Mouse (Mus musculus) v-Abl transformed pro-B cells (cell line): Measurements from ENCODE around the gene Pcsk5.

ENCODE experiments used
- in situ Hi-C, 2 experiments: fragments of 400-800 bp; cut with MboI; formaldehyde crosslinking; loops; one replicate each; pipeline ENCODE4 v1.15.1; 2025; ENCODE audit not compliant: unreplicated experiment in 2 of 2

The Pcsk5 gene

GRCm38 (mm10) chr19:17813449-17813990, 23.9 kb downstream of the Pcsk5 start:
- in situ Hi-C loops: no loop called here

DNA sequence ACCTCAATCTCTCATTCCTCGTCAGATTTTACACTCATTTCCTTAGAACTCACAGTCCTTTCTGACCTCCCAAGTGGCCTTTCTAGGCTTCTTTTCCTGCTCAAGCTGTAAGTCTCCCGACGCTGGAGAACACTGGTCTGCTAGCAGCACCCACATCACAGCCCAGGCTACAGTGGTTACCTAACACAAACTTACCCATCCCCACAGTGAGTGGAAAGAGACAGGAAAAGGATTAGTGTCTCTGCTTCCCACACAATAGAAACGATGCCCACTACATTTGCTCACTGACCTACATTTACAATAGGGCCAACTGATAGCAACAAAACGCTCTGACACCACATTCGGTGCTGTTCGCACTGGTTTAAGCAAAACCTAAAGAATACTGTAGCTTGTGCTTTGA, 24.8 kb downstream of the Pcsk5 start:
- in situ Hi-C loops: no loop called here

- in situ Hi-C loops: no loop called here
Observed at GRCm38 (mm10) chr19:17806626-17807025, 30.8 kb downstream of the Pcsk5 start.

GRCm38 (mm10) chr19:17800798-17801197, 36.6 kb downstream of the Pcsk5 start:
- in situ Hi-C loops: no loop called here

DNA sequence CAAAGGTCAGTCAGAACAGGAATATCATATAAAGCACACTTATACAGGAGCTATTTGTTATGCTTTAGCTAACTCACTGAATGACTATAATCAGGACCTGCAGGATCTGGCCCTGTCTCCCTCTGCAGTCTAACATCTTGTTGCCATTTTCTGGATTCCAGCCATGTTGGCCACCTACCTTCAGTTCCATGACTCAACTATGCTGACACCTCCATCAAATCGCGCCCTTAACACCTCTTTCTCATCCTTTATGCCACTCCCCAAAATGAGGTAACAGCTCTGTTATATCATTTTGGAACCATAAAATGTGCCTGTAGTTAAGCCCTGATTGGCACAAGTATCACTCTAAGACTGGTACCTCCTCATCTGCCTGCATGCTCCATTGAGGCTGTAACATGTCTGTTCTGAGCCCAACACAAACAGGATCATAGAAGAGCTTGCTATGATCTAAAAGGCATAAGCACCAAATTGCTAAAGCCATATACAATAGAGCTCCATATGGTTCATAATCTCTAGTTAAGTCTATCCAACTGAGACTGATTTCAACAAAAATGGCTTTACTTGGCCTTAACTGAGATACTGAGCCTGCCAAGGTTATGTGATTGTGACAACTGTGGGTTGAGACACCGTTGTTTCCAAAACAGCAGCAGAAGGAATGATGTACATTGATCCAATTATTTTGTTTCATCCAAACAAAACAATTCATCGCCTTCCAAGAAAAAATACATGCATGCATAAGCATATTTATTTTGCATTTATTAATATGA, 37.8 kb downstream of the Pcsk5 start:
- in situ Hi-C loops: no loop called here

GRCm38 (mm10) chr19:17793457-17793856, 44.0 kb downstream of the Pcsk5 start:
- in situ Hi-C loops: no loop called here

DNA sequence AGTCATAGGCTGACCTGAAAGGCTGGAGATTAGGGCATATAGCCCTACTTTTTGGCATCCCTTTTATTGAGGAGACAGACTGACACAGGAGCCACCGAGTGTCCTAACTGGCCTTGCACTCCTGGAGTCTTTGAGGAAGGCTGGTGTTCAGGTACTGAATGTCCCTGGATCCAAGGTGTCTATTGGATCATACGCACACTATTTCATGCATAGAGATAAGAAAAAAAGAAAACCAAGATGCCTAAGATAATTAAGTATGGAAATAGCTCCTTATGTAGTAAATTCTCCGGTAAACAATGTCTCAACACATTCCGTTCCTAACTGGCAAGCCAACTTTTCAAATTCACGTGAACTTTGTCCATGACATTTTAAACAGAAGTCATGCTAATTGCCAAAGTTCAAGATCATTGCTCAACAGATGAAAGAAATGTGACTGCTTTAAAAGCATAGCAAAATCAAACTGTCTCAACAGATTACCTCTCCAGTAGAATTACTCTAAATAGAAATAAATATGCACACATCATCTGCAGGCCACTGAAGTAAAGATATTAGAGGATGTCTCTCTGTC, 45.9 kb downstream of the Pcsk5 start:
- in situ Hi-C loops: no loop called here

- in situ Hi-C loops: no loop called here
Observed at GRCm38 (mm10) chr19:17788617-17789317, 48.7 kb downstream of the Pcsk5 start.

GRCm38 (mm10) chr19:17786744-17787143, 50.7 kb downstream of the Pcsk5 start:
- in situ Hi-C loops: no loop called here

DNA sequence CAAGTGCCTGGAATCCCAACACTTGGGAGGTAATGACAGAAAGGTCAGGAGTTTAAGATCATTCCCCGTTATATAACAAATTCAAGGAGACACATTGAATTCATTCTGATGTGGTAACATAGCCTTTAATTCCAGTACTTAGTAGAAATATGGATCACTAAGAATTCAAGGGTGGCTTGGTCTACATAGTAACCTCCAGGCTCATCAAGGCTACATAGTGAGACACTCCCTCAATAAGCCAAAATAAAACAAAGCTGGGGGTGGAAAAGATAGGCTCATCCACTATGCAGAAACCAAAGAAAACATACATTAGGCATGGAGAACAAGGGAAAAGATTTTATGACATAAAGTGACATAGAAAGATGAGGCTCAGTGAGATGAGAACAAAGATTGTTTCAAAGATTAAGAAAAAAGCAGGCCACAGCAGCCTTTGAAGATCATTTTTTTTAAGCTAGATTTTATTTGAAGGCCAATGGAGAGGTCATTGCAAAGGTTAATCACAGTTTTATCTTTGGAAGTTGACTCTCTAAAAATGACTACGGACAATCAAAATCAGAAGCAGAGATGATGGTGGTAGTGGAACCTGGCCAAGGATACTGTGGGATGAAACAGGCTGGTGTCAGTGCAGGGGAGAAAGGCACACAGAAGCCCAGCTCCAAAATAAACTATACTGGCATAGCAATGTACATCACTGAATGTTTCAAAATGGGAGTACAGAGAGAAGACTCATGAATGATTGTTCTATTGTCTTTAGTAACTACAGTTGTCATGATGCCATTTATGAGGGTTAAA, 52.8 kb downstream of the Pcsk5 start:
- in situ Hi-C loops: no loop called here

DNA sequence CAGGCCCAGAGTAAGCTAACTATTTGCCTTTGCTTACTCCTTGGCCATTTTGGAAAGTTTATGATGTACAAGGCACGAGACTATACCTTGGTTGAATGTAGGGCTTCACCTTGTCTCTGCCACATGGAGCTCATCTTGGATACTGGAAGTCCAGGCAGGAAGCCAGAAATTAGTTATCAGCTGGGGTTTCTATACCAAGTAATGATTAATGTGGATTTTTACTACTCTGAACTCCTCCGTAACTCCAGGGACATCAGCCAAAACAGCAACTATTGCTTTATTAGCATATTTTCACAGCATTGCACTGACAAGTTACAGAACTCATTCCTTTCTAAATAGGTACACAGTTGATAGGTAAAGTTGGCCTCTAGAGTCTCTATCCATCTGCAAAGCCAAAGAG, 54.2 kb downstream of the Pcsk5 start:
- in situ Hi-C loops: no loop called here

- in situ Hi-C loops: no loop called here
Observed at GRCm38 (mm10) chr19:17781323-17781722, 56.1 kb downstream of the Pcsk5 start.

GRCm38 (mm10) chr19:17775943-17776342, 61.5 kb downstream of the Pcsk5 start:
- in situ Hi-C loops: no loop called here

DNA sequence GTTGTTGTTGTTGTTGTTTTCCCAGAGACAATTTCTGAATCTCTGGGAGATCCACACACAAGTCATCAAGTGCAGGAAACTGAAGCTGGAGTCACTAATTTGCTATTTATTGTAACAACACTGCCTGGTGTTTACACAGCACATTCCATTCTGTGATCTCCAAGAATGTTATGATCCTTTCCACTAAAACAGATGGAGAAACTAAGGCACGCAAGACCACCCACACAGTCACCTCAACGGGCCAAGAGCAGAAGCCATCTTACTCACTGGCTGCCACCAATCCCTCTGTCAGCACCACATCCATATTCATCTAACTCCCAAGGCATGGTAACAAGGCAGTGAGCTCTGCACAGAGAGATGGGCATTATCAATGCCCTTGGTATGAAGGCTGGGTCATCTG, 62.3 kb downstream of the Pcsk5 start:
- in situ Hi-C loops: no loop called here

- in situ Hi-C loops: no loop called here
Observed at GRCm38 (mm10) chr19:17774061-17774460, 63.4 kb downstream of the Pcsk5 start.

- in situ Hi-C loops: no loop called here
Observed at GRCm38 (mm10) chr19:17769610-17770399, 67.6 kb downstream of the Pcsk5 start.

DNA sequence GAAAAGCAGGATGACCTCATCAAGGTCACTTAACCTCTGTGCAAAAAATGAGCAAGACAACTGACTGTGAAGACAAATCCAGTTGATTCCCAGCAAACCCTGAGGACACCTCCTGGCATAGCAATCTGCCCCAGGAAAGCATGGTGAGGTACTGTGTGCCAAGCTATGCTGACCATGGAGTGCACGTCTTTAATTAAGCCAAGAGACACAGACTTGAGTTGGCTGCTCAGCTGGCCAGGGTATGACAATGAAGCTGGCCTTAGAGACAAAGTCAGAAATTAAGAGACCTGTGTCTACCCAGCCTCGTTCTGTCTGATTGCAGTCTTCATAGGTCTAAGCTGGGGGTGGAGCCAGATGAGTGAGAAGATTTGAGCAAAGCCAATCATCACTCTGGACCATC, 72.4 kb downstream of the Pcsk5 start:
- in situ Hi-C loops: no loop called here

DNA sequence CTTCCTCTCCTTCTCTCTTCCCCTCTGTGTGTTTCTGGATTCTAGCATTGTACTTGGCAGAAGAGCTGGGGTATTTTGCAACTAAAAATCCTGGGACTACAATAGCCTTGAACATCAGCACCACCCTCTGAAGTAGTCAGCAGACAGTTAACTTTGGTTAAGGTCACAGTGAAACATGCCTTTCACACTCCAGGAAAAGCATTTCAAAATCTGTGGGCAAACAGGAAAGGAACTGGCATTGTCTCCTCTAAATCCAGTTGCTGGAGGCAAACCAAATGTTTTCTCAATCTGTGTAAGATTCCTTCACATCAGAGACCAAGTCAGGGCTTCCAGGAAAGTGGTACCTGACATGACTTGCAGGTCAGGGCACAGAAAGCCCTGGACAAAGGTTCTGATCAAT, 74.7 kb downstream of the Pcsk5 start:
- in situ Hi-C loops: no loop called here

DNA sequence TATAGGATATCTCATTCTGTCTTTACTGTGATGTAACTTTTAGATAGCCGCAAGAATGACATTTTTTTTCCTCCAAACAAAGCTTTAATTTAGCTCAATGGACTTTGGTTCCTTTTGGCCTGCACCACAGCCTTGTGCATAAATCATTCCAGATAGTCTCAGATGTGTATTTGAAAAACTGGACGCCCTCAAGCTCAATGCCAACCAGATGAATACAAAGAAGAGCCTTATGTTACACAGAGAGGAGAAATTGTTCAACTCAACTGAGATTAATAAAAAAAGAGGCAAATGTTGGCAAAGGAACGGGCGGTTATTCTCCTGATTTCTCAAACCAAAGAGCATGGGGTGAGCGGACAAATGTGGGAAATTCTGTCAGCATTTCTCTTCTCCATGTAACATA, 75.8 kb downstream of the Pcsk5 start:
- in situ Hi-C loops: no loop called here

DNA sequence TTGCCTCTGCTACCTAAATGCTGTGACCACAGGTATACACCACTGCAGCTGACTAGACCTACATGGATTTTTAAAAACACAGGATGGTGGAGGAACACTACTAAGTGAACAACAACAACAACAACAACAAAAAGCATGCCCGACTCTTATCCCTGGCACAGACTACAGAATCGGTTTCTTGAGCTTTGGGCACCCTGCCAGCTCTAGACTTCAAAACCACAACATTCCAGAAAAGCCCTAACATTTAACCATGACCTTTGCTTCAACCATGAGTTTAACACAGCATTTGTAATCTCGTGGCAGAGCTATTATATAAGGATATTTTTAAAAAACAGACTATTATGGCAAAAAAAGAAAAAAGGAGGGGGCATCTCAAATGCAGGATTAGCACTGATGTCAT, 84.6 kb downstream of the Pcsk5 start:
- in situ Hi-C loops: no loop called here
